In genomic region chr16:91729066-91729482, GRCm38 (mm10) we compare ENCODE assay signal across 1 mouse cellular context.
A peak's percentile ranks its signal among the peaks of the same experiment; 100 is the strongest.
TF ChIP-seq lines count a peak whose summit lies in the region.

Gene Itsn1 (plus strand): TSS chr16:91729281.

TF ChIP-seq in CH12.LX, 34 proteins besides CTCF, POLR2A, EP300 and RAD21 (continued from another document):
- TF ChIP-seq ZC3H11A (IDR thresholded peaks at IDR 0.05; ENCODE audit: low read depth, low read length) (no peak), JUN (IDR thresholded peaks at IDR 0.05; ENCODE audit: insufficient read depth, low read depth, low read length) (no peak), SMC3 (IDR thresholded peaks at IDR 0.05; ENCODE audit: low read depth, low read length) (no peak), KAT2A (IDR thresholded peaks at IDR 0.05; ENCODE audit: insufficient replicate concordance, low read length) (peak; percentile 83; the same call in 1 of the 2 replicates), HCFC1 (IDR thresholded peaks at IDR 0.05; ENCODE audit: low read depth, low read length) (no peak; the same call in 1 of the 2 replicates), TBP (conservative IDR thresholded peaks at IDR 0.05; ENCODE audit: low read depth, low read length) (no peak), ZKSCAN1 (IDR thresholded peaks at IDR 0.05; ENCODE audit: borderline replicate concordance, low read depth, low read length) (no peak), NELFE (IDR thresholded peaks at IDR 0.05; ENCODE audit: low read depth, low read length) (peak; percentile 83), E2F4 (IDR thresholded peaks at IDR 0.05; ENCODE audit: insufficient replicate concordance, low read depth, low read length) (no peak), USF1 (IDR thresholded peaks at IDR 0.05; ENCODE audit: low read depth, low read length) (no peak), ETS1 (conservative IDR thresholded peaks at IDR 0.05; ENCODE audit: low read depth, low read length) (no peak), TCF12 (IDR thresholded peaks at IDR 0.05; ENCODE audit: low read depth, low read length) (peak; percentile 79), UBTF (IDR thresholded peaks at IDR 0.05; ENCODE audit: low read depth, low read length) (no peak), ZNF384 (IDR thresholded peaks at IDR 0.05; ENCODE audit: low read depth, low read length) (peak; percentile 60), RCOR1 (conservative IDR thresholded peaks at IDR 0.05; ENCODE audit: low read depth, low read length) (no peak), ELF1 (IDR thresholded peaks at IDR 0.05; ENCODE audit: low read depth, low read length) (0 out of 2 replicates have a peak, but pooled peaks have one; percentile 6), CHD2 (IDR thresholded peaks at IDR 0.05; ENCODE audit: low read length) (peak; percentile 89), ZMIZ1 (IDR thresholded peaks at IDR 0.05; ENCODE audit: low read depth, low read length) (peak; percentile 96), MYC (IDR thresholded peaks at IDR 0.05; ENCODE audit: low read depth, low read length) (0 out of 2 replicates have a peak, but pooled peaks have one; percentile 4), USF2 (conservative IDR thresholded peaks at IDR 0.05; ENCODE audit: low read depth, low read length) (no peak)
TF ChIP-seq in CH12.LX: peak in this region for 14.
